Mouse (Mus musculus) olfactory bulb, adult 2 months (tissue): ENCODE data around the gene Lrp5.

Experiments used
- CTCF ChIP-seq: fragments of 200-500 bp; IDR thresholded peaks from 2 replicates; pipeline ENCODE4 v1.5.1; 2012; ENCODE audit warnings: low read depth, mild to moderate bottlenecking, low read length, moderate library complexity; ENCODE audit not compliant: insufficient read depth
- POLR2A ChIP-seq: fragments of 200-500 bp; IDR thresholded peaks from 2 replicates; pipeline ENCODE4 v1.6.1; 2012; ENCODE audit warnings: mild to moderate bottlenecking, low read depth, low read length, moderate library complexity; ENCODE audit not compliant: insufficient read depth

GRCm38 (mm10) chr19:3628223-3628622 lies 58.1 kb downstream of the Lrp5 start:
- TF ChIP-seq CTCF (no peak), POLR2A (no peak)
